Mouse (Mus musculus) frontal cortex, postnatal 10 days (tissue): Measurements from ENCODE around the gene Rcan2.
"Not testable (repeated sequence)": the region's sequence is repeated elsewhere in the genome, so short reads cannot be mapped to it uniquely, and the experiment has no call there.

Experiments used
- DNase-seq, 2 experiments: peaks; one replicate each; pipeline ENCODE4 v3.0.0; 2022; ENCODE audit warnings: low spot score in 2 of 2, mixed read lengths in 1 of 2

The Rcan2 gene

DNA sequence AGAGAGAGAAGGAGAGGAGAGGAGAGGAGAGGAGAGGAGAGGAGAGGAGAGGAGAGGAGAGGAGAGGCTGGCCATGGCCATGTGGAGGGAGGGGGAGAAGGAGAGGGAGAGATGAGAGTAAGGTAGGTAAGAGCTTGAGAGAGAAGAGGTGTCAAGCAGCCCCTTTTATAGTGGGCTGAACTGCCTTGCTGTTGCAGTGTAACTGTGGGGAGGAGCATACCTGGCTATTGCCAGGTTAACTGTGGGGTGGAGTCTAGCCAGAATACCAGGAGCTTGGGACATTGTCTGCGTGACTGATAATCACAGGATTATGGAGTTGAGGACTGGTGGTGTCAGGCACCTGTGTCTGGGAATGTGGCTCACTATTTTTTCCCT is 24.2 kb downstream of the Rcan2 start:
- not testable (repeated sequence) for DNase-seq

DNA sequence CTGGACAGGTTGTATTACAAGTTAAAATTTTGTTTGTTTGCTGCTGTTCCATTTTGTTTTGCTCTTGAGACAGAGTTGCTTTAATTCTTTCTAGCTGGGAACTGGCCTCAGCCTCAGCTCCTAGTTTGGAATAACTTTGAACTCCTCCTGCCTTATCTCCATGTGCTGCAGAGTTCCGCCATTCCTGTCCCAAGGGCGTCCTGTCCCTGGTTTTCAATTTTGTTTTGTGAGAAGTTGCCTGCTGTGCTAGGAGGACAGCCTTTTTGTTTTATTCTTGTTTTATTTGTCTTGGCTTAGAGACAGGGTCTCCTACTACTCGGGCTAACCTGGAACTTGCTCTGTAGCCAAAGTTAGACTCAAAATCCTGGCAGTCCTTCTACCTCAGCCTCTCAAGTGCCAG is 26.1 kb downstream of the Rcan2 start:
- DNase-seq = no peak

DNA sequence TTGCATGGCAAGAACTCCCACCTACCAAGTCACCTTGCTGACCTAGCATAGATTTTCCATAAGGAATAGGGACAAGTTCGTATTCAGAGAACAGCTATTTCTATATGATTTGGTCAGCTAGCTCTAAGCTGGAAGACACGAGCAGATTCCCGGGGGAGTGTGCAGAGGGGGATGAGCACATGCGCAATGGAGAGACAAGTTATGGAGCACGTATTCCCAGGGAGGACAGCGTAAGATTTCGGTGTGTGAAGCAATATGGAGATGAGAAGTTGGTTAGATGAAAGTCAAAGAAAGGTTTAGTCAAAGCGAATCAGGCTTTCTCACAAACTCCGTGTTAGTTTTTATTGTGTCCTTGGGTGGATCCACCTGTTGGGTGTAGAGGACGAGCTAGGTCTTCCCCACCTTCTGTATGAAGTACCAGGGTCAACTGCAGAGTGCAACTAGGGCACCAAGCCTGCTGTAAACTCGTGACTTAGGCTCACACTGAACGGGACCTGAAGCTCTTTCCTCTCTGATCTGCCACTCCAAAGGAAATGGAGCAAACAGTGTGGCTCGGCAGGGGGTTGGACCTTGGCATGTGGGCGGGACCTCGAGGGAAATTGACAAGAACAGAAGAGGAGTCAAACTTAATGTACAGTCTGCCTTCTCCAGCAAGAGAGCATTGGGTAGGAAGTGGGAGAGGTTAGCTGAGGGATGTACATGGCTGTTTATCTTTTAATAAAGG is 31.4 kb downstream of the Rcan2 start:
- no peak for DNase-seq

DNA sequence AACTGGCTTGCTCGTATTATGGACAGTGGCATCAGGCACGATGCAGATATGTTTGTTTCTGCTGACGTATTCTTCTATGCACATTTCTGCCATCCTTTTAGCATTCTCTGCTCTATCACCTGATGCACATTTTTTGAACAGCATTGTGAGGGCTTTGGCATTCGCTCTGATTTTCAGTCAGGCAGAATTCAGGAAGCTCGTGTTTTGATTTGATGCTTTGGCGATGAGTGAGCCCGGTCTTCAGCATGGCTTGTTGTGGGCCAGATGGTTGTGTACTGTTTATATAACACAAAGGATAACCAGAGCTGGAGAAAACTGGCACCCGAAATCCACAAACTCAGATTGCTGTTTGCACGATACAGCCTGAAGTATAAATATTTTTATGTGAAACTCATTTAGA is 39.1 kb downstream of the Rcan2 start:
- no peak for DNase-seq

DNA sequence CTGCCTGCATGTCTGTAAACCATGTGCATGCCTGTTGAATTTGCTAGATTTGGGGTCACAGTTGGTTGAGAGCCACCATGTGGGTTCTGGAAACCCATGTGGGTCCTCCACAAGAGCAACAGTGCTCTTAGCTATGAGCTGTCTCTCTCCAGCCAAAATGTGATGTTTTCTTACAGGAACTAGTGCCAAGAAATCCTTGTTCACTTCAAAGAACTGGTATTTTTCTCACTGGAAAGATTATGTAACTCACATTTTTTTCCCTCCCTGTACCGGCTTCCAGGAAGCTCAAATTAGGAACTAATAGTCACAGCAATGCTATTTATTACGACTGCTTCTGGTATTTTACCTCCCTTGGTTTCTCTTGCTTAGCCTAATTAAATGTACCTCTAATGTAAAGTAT is 45.6 kb downstream of the Rcan2 start:
- DNase-seq = no peak

DNA sequence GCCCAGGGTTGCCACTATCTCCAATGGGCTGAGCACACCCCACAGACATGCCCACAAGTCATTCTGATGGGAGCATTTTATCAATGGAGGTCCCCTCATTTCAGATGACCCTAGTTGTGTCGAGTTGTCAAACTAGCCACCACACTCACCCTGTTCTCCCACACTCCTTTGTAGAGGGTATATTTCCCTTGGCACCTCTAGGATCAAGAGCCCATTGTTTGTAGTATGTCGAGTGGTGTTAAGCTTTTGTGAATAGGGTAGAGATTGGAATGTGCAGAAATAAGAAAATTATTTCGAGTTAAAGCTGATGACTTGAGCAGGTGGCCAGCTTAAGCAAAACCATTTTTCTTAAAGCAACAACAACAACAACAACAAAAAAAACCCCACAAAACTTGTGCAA is 47.8 kb downstream of the Rcan2 start:
- no peak for DNase-seq

DNA sequence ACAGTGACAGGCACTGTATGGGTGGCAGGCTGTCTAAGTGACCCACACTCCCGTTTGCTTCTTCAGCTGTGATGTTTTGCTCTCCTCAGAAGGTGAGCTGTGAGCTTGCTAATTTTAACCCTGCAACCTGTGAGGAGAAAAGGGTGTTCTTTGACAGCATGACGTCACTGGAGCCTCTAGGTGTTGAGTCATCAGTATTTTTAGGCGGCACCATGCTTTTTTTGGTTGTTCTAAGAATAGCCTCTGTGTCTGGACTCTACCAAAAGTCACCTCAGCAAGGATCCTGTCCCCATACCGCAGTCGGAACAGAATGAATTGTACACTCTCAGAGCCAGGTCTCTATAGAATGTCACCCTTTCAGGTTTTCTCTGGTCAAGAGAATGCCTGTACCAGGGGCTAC is 54.0 kb downstream of the Rcan2 start:
- DNase-seq = no peak

DNA sequence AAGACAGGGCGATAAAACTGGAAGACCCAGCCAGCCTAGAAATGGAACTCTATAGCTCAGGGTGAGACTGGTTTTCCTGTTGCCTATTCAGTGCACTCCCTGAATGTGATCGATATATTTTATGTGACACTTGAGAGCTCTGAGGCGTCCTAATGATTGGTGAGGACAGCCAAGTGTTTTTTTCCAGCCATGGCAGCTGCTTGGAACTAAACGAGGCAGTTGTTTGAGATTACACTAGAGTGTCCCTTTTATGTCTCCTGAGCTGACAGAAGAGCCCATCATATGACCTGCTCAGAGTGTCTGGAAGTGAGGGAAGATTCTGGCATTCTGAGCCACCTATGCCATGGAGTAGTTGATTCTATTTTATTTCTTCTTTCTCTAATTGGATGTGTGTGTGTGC is 54.9 kb downstream of the Rcan2 start:
- DNase-seq = no peak

DNA sequence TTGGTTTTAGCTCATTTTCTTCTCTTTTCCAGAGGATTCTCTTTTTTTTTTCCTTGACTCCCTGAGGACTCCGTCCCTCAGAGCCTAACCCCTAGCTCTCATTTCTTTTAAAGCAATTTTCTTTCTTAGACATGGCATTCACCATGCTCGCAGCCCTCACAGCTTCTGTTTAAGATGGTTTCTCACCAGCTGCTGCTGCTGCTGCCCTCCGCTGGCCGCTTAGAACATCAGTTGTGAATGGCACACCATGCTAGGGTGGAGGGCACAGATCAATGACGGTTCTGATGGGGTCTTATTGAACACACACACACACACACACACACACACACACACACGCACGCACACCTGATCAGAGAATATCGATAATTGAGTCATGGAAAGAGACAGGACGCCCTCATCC is 67.7 kb downstream of the Rcan2 start:
- DNase-seq = no peak

DNA sequence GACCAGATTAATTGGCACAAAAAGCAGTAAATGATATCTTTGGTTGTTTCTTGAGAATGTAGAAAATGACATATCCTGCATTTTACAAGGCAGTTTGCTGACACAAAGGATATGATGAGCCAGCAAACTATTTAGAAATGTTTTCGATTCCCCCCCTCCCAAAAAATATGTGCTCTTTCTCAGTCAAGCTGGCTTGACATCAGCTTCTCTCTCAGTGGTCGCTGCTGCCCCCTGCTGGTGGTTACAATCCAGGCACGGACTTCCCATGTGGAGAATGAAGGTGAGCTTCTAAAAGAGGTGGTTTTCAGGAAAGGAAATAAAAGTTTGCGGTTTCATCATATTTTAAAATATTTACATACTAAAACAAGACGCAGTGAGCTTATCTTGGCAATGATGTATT is 68.5 kb downstream of the Rcan2 start:
- peak; percentile 28 to 67 for DNase-seq

DNA sequence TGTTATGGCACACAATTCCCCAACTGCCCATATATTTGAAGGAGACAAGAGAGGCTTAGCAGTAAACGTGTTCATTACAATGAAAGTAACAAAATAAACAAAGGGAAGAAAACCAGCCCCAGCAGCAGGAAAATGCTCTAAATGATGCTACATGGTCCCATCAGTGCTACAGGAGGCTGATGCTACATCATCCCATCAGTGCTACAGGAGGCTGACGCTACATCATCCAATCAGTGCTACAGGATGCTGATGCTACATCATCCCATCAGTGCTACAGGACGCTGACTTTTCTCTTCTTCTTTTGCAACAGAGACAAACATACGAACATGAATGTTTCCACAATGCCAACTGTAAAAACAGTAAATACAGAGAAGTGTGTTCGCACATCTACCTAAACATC is 73.3 kb downstream of the Rcan2 start:
- no peak for DNase-seq

DNA sequence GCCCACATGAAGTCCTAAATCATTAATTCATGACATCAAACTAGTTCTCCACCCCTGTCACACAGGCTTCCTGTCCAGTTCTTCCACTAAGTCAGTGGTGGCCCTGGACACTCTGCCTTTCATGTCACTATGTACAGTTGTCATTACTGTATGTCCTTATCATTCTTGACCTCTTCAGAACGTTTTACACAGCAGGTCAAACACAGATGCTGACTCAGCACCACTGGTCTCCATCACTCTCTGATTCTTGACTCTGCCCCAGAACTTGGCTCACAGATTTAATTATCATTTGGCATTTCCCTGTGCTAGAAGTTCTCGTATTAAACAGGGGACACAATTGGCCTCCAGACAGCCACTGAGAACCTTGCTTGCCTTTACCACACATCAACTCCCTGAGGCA is 76.3 kb downstream of the Rcan2 start:
- no peak for DNase-seq

DNA sequence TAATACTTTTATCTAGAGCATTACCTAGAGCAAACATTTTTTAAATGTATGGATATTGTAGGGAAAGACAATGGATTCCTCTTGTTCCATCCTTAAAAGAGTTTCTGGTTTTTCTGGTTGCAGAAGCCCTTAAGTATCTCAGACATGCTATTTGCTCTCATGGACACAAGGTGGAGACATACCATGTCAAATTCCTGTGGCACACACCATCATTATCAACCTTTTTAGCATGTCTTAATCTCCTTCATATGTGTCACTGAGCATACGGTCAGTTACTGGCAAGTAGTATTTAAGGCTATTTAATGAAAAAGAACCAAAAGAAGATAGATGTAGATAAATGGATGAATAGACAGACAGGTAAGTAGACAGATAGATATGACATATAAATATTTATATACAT is 81.9 kb downstream of the Rcan2 start:
- peak in 1 of 2 experiments; percentile 14 for DNase-seq

DNA sequence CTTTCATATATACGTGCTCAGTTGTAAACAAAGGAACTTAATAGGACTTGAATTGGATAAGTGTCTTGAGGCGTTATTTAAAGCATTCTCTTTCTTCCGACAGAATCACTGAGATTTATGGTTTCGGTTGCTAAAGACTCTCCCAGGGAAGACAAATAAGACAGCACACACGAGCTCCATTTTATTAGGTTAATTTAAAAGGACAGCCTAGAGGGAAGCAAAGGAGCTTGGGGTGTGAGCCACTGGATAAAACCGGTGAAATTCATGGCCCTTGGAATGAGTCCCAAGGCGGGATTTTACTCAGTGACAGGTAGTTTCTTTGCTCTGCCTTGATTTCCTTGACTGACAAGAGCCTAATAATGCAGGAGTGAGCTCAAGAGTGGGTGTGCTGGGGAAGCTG is 85.1 kb downstream of the Rcan2 start:
- no peak for DNase-seq

DNA sequence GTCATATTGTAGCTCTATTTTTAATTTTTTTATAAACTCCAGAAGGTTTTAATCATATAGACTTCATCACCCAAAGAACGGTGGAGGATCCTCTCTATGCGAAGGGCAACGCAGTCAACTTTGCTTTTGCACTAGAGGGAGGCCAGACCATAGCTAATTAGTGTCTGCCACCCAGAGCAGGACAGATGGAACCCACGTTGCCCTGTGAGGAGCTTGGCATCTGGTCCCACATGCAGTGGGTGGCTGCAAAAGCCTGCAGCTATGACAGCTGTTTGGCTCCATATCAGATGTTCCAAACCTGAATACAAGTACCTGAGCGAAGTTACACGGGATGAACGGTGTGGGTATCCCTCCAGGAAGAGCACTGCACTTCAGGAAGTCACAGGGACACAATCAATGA is 86.8 kb downstream of the Rcan2 start:
- DNase-seq = no peak

DNA sequence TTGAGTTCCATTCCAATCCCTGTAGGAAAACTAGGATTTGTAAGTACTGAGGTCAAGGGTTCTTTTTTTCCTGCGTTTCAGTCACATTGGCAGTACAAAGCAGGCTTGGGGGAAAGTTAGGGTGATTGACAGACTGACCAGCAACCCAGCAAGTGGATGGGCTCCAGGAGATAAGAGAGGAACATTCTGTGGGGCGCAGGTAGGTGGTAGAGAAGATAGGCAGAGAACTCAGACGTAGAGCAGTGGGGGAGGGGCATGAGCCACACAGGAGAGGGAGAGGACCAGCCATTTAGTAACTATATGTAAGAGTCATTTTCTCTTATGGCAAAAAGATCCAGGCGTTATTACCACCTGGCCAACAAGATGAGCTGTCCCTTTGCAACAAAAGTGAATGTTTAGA is 96.2 kb downstream of the Rcan2 start:
- DNase-seq = no peak

DNA sequence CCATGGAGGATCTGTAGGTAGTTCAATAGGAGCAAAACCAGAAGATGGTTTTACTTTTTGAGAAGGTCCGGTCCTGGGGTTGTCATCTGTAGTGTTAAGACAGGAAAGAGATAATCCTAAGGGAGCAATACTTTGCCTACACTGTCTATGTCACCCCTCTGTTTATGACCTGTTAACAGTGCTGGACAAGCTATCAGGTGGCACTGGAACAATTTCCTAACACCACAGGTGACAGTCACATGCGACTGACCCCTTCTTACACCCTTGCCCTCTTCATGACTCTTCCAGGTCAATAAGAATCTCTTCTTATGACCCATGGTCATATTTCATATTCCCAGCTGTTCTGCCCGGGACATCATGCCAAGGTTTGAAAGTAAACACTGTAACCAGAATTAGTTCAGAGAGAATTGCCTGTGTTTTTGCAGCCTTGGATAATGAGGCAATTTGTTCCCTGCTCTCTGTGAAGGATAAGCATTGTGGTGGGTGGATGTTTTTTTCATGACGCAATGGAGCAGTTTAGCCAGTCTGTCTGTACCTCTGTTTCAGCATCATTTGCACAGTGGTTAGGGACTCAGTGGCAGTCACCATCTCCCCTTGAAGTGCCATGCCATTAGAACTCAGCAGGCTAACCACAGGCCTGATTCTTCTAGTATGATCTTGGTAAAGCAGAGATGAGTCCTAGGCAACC is 98.4 kb downstream of the Rcan2 start:
- no peak for DNase-seq

DNA sequence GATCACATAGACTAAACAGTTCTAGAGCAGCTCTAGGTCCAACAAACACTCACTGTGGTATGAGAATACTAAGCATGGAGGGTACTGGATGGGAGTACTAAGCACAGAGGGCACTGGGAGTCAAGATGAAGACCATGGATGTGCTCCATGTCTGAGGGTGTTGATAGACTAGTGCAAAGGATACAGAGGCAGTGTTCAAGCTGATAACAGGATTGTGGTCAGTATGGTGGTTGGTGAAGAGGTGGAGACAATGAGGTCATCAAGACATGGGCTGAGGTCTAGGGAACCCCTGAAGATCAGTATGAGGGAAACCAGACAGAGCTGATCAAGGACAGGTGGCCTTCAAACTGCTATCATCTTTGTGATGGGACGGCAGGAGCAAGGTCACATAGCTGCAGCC is 99.0 kb downstream of the Rcan2 start:
- DNase-seq = no peak

DNA sequence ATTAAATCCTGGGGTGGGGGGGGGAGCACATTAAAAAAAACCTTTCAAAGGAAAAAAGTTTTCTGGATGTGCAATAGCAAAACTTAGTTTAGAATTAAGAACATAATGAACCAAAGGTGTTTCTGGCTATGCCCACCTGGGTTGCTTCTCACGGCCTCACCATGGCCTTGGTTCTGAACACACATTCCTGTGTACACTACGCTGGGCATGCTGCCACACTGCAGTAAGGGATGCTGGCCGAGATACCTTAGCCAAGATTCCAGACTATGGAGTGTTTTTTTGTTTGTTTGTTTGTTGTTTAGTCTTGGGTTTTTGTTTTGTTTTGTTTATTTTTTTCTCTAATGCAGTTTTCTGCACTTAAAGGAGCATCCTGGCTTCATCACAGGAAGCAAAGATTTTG is 100.3 kb downstream of the Rcan2 start:
- no peak for DNase-seq

DNA sequence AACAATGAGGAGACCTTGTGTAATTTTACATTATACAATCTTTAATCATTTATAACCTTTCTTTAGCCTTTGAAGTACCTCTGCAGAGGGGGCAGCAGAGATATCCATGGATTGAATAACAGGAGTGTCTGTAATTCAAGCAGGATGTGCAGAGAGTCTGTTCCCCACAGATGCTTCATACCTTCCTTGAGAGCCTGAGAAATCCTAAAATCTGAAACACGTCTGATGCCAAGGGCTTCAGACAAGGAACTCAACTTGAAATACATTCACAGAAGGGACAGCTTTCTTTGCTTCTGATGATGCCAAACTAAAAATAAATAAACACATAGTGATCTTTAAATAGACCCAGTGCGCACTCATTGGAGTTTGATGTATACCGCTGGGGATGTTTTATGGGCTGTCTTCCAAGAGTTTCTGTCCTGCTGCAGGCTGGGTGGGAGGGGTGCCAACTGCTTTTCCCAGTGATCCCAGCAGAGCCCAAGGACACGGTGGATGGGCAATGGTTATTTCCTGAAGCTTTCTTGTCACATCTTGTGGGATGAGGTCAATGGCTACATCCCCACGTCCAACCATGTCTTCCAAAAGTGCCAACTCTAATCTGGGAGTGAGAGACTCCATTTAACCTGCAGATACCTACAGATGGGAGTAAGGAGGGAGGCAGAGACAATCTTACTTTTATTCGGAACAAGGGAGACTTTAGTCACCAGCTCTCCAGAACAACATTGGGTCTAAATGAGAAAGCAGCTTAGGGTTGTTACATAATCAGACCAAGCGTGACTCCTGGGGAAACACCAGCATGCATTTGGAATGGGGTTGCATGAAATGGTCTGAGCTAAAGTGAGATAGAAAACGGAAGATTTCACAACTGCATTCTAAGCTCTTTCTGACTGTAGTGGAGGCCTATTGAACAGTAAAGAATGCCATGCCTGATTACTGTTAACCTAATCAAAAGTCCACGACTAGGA is 102.9 kb downstream of the Rcan2 start:
- DNase-seq = no peak

DNA sequence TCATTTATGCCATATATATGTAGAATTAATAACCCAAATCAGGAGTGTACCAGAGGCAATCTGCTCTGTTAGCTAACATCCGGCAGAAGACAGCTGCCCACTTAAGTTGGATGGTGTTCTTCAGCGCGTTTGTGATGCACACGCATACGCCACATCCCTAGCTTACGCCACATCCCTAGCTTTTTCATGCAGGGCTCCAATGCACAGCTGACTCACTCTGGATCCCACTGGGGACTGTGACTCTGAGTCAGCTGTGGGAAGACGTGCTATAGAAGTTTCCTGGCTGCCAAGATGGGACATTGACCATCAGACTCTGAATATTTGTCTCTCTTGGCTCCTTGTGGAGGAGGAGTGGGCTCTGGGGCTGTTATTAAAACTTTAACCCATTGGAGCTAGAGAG is 103.7 kb downstream of the Rcan2 start:
- DNase-seq = peak in 1 of 2 experiments; percentile 16

DNA sequence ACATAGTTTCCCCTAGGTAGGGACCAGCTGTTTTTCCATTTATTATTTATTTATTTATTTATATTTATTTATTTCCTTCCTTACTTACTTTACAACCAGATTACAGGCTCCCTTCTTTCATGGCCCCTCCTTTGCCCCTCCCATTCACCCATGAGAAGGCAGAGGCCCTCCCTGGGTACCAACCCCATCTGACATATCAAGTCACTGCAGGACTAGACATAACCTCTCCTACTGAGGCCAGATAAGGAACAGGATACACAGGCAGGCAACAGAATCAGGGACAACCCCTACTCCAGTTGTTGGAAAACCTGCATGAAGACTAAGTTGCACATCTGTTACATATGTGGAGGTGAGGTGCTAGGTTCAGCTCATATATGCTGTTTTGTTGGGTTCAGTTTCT is 105.6 kb downstream of the Rcan2 start:
- DNase-seq = no peak

DNA sequence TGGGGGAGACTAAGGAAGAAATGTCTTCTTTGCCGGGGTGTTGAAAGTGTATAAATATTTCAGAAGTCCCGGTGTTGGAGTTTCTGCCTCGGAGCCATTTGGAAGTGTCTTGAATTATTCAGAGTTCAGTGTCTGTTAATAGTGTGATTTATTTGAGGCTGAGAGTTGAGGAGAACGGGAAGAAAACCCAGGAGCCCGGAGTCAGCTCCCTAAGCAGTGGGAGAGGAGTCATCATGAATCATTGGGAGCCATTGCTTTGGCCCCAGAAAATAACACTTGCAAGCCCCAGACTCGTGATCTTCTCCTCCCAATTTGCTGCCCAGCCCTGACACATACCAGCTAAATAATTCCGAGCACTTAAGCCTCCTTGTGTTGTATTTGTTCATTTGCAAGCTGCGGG is 115.0 kb downstream of the Rcan2 start:
- no peak for DNase-seq
